Mouse (Mus musculus): ENCODE data around the gene Rcbtb2.

- TF ChIP-seq POLR2A (IDR thresholded peaks at IDR 0.05; ENCODE audit: borderline replicate concordance, insufficient read depth, low read length): no peak
- no peak for TF ChIP-seq CTCF (IDR thresholded peaks at IDR 0.05; ENCODE audit: borderline replicate concordance, insufficient read depth, low read depth, low read length)
Observed at GRCm38 (mm10) chr14:73087746-73088145, 35.1 kb upstream of the Rcbtb2 start.
